In genomic region chr12:78129130-78129845, GRCm38 (mm10) we compare ENCODE assay signal across 24 mouse cellular contexts.
DNase-seq lines count a peak whose midpoint lies in the region; ATAC-seq and TF ChIP-seq lines count a peak whose summit lies in the region.
"Had no signal": no experiment of that assay in that cellular context is flagged by ENCODE, and none has a peak within 500 bp of the region (broad histone marks: within the 10 kb centered on the region; RNA-seq: fewer than 3 reads in every experiment).

No protein-coding gene starts in this region.

- no peak overlapping the region for H3K4me2 ChIP-seq in forebrain, embryonic 12.5 days
- no peak overlapping the region for H3K4me2 ChIP-seq in forebrain, embryonic 14.5 days (ENCODE audit: low read length)
- H3K4me2 ChIP-seq in lung, embryonic 15.5 days: no peak overlapping the region
- H3K4me2 ChIP-seq: embryonic facial prominence, embryonic 12.5 days; embryonic facial prominence, embryonic 15.5 days; heart, embryonic 11.5 days; hindbrain, embryonic 13.5 days had no signal

- H3K27me3 ChIP-seq in forebrain, embryonic 12.5 days: no peaks in the 10 kb centered on the region
- H3K27me3 ChIP-seq in forebrain, embryonic 14.5 days (replicated peaks; ENCODE audit: control insufficient read depth, insufficient read depth, low read length): no peaks in the 10 kb centered on the region
- no peaks in the 10 kb centered on the region for H3K27me3 ChIP-seq in lung, embryonic 15.5 days
- H3K27me3 ChIP-seq: embryonic facial prominence, embryonic 12.5 days; embryonic facial prominence, embryonic 15.5 days; hindbrain, embryonic 13.5 days; Patski had no signal

- no peak overlapping the region for H3K4me3 ChIP-seq in forebrain, embryonic 12.5 days (replicated peaks)
- no peak overlapping the region for H3K4me3 ChIP-seq in forebrain, embryonic 14.5 days (ENCODE audit: low read depth, low read length)
- H3K4me3 ChIP-seq in lung, embryonic 15.5 days: no peak overlapping the region
- no peak overlapping the region for H3K4me3 ChIP-seq in lung, adult 2 months (replicated peaks; ENCODE audit: extremely low read depth, low read depth, low read length)
- H3K4me3 ChIP-seq: embryonic facial prominence, embryonic 12.5 days; embryonic facial prominence, embryonic 15.5 days; hindbrain, embryonic 10.5 days; hindbrain, embryonic 13.5 days had no signal

- no peaks in the 10 kb centered on the region for H3K36me3 ChIP-seq in forebrain, embryonic 12.5 days (replicated peaks)
- no peaks in the 10 kb centered on the region for H3K36me3 ChIP-seq in forebrain, embryonic 14.5 days (ENCODE audit: control insufficient read depth, insufficient read depth, low read length)
- no peaks in the 10 kb centered on the region for H3K36me3 ChIP-seq in lung, embryonic 15.5 days
- H3K36me3 ChIP-seq: embryonic facial prominence, embryonic 12.5 days; embryonic facial prominence, embryonic 15.5 days; hindbrain, embryonic 10.5 days; hindbrain, embryonic 13.5 days had no signal

- H3K27ac ChIP-seq in forebrain, embryonic 12.5 days: peak overlapping the region; percentile 36; the same call in 1 of the 2 replicates
- H3K27ac ChIP-seq in forebrain, embryonic 14.5 days (ENCODE audit: low read depth, low read length): no peak overlapping the region
- peak overlapping the region; percentile 31; the same call in 1 of the 2 replicates for H3K27ac ChIP-seq in lung, embryonic 15.5 days
- H3K27ac ChIP-seq: embryonic facial prominence, embryonic 12.5 days; embryonic facial prominence, embryonic 15.5 days; hindbrain, embryonic 10.5 days; hindbrain, embryonic 13.5 days had no signal

- WGBS in forebrain, embryonic 12.5 days: 80% methylated on average over 5 of the region's 5 CpGs
- 71% methylated on average over 5 of the region's 5 CpGs for WGBS in forebrain, embryonic 14.5 days
- WGBS in lung, embryonic 15.5 days: 50% methylated on average over 5 of the region's 5 CpGs
- 73% methylated on average over 5 of the region's 5 CpGs for WGBS in lung, adult 2 months

- TF ChIP-seq CTCF in lung, adult 2 months (IDR thresholded peaks at IDR 0.05; ENCODE audit: insufficient read depth, low read length): no peak

- no peak for DNase-seq in forebrain, embryonic 14.5 days (ENCODE audit: low spot score)
- peak; percentile 56 for DNase-seq in kidney, adult 9 months
- no peak for DNase-seq in kidney, postnatal 10 days
- no peak for DNase-seq in lung, postnatal 36 days
- DNase-seq in lung, postnatal 10 days: peak; percentile 37
- DNase-seq in lung, adult 2 months: no peak
- DNase-seq: adrenal gland, postnatal 10 days; adrenal gland, postnatal 36 days; cerebellum, adult 18-20 months; cerebellum, adult 9-10 months; cerebellum, postnatal 14 days; gastrocnemius, postnatal 10 days; gastrocnemius, postnatal 36 days; heart, postnatal 36 days had no signal

- no peak for ATAC-seq in forebrain, embryonic 12.5 days (ENCODE audit: low FRiP score)
- ATAC-seq in forebrain, embryonic 14.5 days: no peak
- ATAC-seq in lung, embryonic 15.5 days (ENCODE audit: borderline replicate concordance, extremely low read depth, low FRiP score, low TSS enrichment): peak; percentile 86; the same call in 1 of the 2 replicates
- ATAC-seq: forebrain, embryonic 16.5 days; hindbrain, embryonic 16.5 days; Patski had no signal

- no peak overlapping the region for H3K9ac ChIP-seq in forebrain, embryonic 12.5 days
- no peak overlapping the region for H3K9ac ChIP-seq in forebrain, embryonic 14.5 days (ENCODE audit: low read length)
- no peak overlapping the region for H3K9ac ChIP-seq in lung, embryonic 15.5 days
- H3K9ac ChIP-seq: embryonic facial prominence, embryonic 12.5 days; embryonic facial prominence, embryonic 15.5 days; hindbrain, embryonic 13.5 days had no signal

- no peaks in the 10 kb centered on the region for H3K4me1 ChIP-seq in forebrain, embryonic 12.5 days
- H3K4me1 ChIP-seq in forebrain, embryonic 14.5 days (ENCODE audit: control insufficient read depth, insufficient read depth, low read length): no peaks in the 10 kb centered on the region; the same call in 1 of the 2 replicates
- H3K4me1 ChIP-seq in lung, embryonic 15.5 days: peaks cover 25% of the 10 kb centered on the region
- no peaks in the 10 kb centered on the region for H3K4me1 ChIP-seq in lung, adult 2 months (ENCODE audit: control insufficient read depth, insufficient read depth, low read length)
- H3K4me1 ChIP-seq: embryonic facial prominence, embryonic 12.5 days; embryonic facial prominence, embryonic 15.5 days had no signal

- no peaks in the 10 kb centered on the region for H3K9me3 ChIP-seq in forebrain, embryonic 12.5 days
- H3K9me3 ChIP-seq in forebrain, embryonic 14.5 days (replicated peaks; ENCODE audit: control insufficient read depth, low read length): no peaks in the 10 kb centered on the region
- no peaks in the 10 kb centered on the region for H3K9me3 ChIP-seq in lung, embryonic 15.5 days
- H3K9me3 ChIP-seq: embryonic facial prominence, embryonic 12.5 days; embryonic facial prominence, embryonic 15.5 days; hindbrain, embryonic 10.5 days; hindbrain, embryonic 13.5 days had no signal

- no peak for TF ChIP-seq POLR2A in lung, adult 2 months (IDR thresholded peaks at IDR 0.05; ENCODE audit: borderline replicate concordance, extremely low read depth, low read depth, low read length)

Comparison
In these comparisons a context has a peak if more than half of its experiments do, and no peak if none do; other contexts are left out.
1. DNase-seq: peak in kidney, adult 9 months (single experiment) and lung, postnatal 10 days (single experiment); none in forebrain, embryonic 14.5 days (single experiment), kidney, postnatal 10 days (single experiment), lung, postnatal 36 days (single experiment) and lung, adult 2 months (single experiment).